Mouse (Mus musculus) E14TG2a.4 (cell line): Measurements from ENCODE around the gene Tmx1.
A peak's percentile ranks its signal among the peaks of the same experiment; 100 is the strongest.

Source experiments
- H3K27me3 ChIP-seq: 2 replicates; pipeline ENCODE4 v1.6.1; 2014; ENCODE audit warnings: low read length, control low read depth; ENCODE audit not compliant: insufficient read depth
- H3K36me3 ChIP-seq: 2 replicates; pipeline ENCODE4 v1.6.1; 2014; ENCODE audit warnings: low read length, control low read depth; ENCODE audit not compliant: insufficient read depth
- H3K4me1 ChIP-seq: replicated peaks from 2 replicates; pipeline ENCODE4 v1.6.1; 2014; ENCODE audit warnings: low read depth, low read length, control low read depth
- H3K4me3 ChIP-seq: replicated peaks from 2 replicates; pipeline ENCODE4 v1.5.1; 2014; ENCODE audit warnings: mild to moderate bottlenecking, low read length
- H3K9me3 ChIP-seq: 2 replicates; pipeline ENCODE4 v1.6.1; 2014; ENCODE audit warnings: low read length, control low read depth
- CTCF ChIP-seq: conservative IDR thresholded peaks from 2 replicates; pipeline ENCODE4 v1.5.1; 2014; ENCODE audit warnings: low read length
- NANOG ChIP-seq: IDR thresholded peaks from 2 replicates; pipeline ENCODE4 v1.6.1; 2014; ENCODE audit warnings: borderline replicate concordance, low read length, mixed read lengths
- POU5F1 ChIP-seq: IDR thresholded peaks from 2 replicates; pipeline ENCODE4 v1.6.1; 2014; ENCODE audit warnings: low read length, borderline replicate concordance

Gene Tmx1

GRCm38 (mm10) chr12:70476884-70477576 is 24.1 kb downstream of the Tmx1 start:
- Histone ChIP-seq H3K36me3 (no peaks in the 10 kb centered on the region), H3K4me1 (peaks cover 9% of the 10 kb centered on the region), H3K4me3 (no peak overlapping the region), H3K27me3 (0 out of 2 replicates have a peak, but pooled peaks cover 3% of the 10 kb centered on the region), H3K9me3 (no peaks in the 10 kb centered on the region)
- TF ChIP-seq CTCF (no peak), NANOG (no peak), POU5F1 (no peak)

- H3K4me3 ChIP-seq, result no peak overlapping the region
- peak; percentile 62 for TF ChIP-seq CTCF
- no peak for TF ChIP-seq POU5F1
- TF ChIP-seq NANOG, result no peak
- no peaks in the 10 kb centered on the region for H3K9me3 ChIP-seq
- no peaks in the 10 kb centered on the region for H3K36me3 ChIP-seq
- H3K4me1 ChIP-seq, result peaks cover 9% of the 10 kb centered on the region
- 0 out of 2 replicates have a peak, but pooled peaks cover 3% of the 10 kb centered on the region for H3K27me3 ChIP-seq
Measured at GRCm38 (mm10) chr12:70477593-70478287, 24.8 kb downstream of the Tmx1 start.

- no peak for TF ChIP-seq POU5F1
- TF ChIP-seq NANOG, result no peak
- Histone ChIP-seq H3K27me3 (no peaks in the 10 kb centered on the region), H3K4me1 (no peaks in the 10 kb centered on the region), H3K9me3 (no peaks in the 10 kb centered on the region), H3K36me3 (no peaks in the 10 kb centered on the region), H3K4me3 (no peak overlapping the region)
Measured at GRCm38 (mm10) chr12:70485956-70486355, 33.1 kb downstream of the Tmx1 start.

- Histone ChIP-seq H3K4me3 (no peak overlapping the region), H3K36me3 (no peaks in the 10 kb centered on the region), H3K27me3 (no peaks in the 10 kb centered on the region), H3K4me1 (no peaks in the 10 kb centered on the region), H3K9me3 (no peaks in the 10 kb centered on the region)
- TF ChIP-seq POU5F1 (no peak), CTCF (no peak), NANOG (no peak)
Measured at GRCm38 (mm10) chr12:70486716-70487480, 34.0 kb downstream of the Tmx1 start.

- Histone ChIP-seq H3K9me3 (peaks cover under 1% of the 10 kb centered on the region), H3K27me3 (no peaks in the 10 kb centered on the region), H3K36me3 (no peaks in the 10 kb centered on the region), H3K4me3 (no peak overlapping the region), H3K4me1 (peaks cover 8% of the 10 kb centered on the region; the same call in 1 of the 2 replicates)
- TF ChIP-seq CTCF (no peak), POU5F1 (no peak), NANOG (no peak)
Measured at GRCm38 (mm10) chr12:70492441-70492840, 39.5 kb downstream of the Tmx1 start.

- H3K4me3 ChIP-seq, result peak overlapping the region; percentile 35; the same call in 1 of the 2 replicates
- peaks cover 8% of the 10 kb centered on the region; the same call in 1 of the 2 replicates for H3K4me1 ChIP-seq
- no peaks in the 10 kb centered on the region for H3K36me3 ChIP-seq
- peaks cover 23% of the 10 kb centered on the region for H3K9me3 ChIP-seq
- H3K27me3 ChIP-seq, result no peaks in the 10 kb centered on the region
- TF ChIP-seq POU5F1 (no peak), CTCF (peak; percentile 54)
Measured at GRCm38 (mm10) chr12:70494494-70495281, 41.8 kb downstream of the Tmx1 start.

- Histone ChIP-seq H3K27me3 (no peaks in the 10 kb centered on the region), H3K9me3 (peaks cover 30% of the 10 kb centered on the region), H3K36me3 (no peaks in the 10 kb centered on the region), H3K4me3 (no peak overlapping the region), H3K4me1 (peaks cover 8% of the 10 kb centered on the region; the same call in 1 of the 2 replicates)
- TF ChIP-seq NANOG (no peak), POU5F1 (no peak), CTCF (no peak)
Measured at GRCm38 (mm10) chr12:70495282-70495922, 42.5 kb downstream of the Tmx1 start.

- TF ChIP-seq POU5F1 (no peak), CTCF (no peak)
- H3K36me3 ChIP-seq, result no peaks in the 10 kb centered on the region
- H3K27me3 ChIP-seq, result no peaks in the 10 kb centered on the region
- H3K4me1 ChIP-seq, result peaks cover 8% of the 10 kb centered on the region; the same call in 1 of the 2 replicates
- H3K9me3 ChIP-seq, result peaks cover 44% of the 10 kb centered on the region
- H3K4me3 ChIP-seq, result no peak overlapping the region
Measured at GRCm38 (mm10) chr12:70498091-70498490, 45.2 kb downstream of the Tmx1 start.
